Mouse (Mus musculus): Measurements from ENCODE around the gene Rab26. TPM values are rescaled to one million over a fixed set of nuclear protein-coding genes. Genes with fewer than 3 reads are reported as not detected.

Rab26 gene
- polyA plus RNA-seq, 1 experiment from 2014 or later: 1.2 TPM

- Histone ChIP-seq H3K4me2 (replicated peaks; ENCODE audit: low read depth, low read length) (no peak overlapping the region), H3K27me3 (replicated peaks; ENCODE audit: insufficient read depth, low read length) (peaks cover 7% of the 10 kb centered on the region; the same call in 1 of the 2 replicates), H3K27ac (ENCODE audit: low read length) (no peak overlapping the region), H3K9ac (replicated peaks; ENCODE audit: low read depth) (no peak overlapping the region), H3K36me3 (ENCODE audit: insufficient read depth, low read length) (no peaks in the 10 kb centered on the region), H3K9me3 (ENCODE audit: low read length) (no peaks in the 10 kb centered on the region), H3K4me3 (ENCODE audit: low read depth, low read length) (no peak overlapping the region), H3K4me1 (ENCODE audit: insufficient read depth, low read depth, low read length) (peaks cover 5% of the 10 kb centered on the region; the same call in 1 of the 2 replicates)
- ATAC-seq (no peak), DNase-seq (ENCODE audit: low spot score) (no peak)
- WGBS: 51% methylated on average over 11 of the region's 11 CpGs
- TF ChIP-seq EP300 (IDR thresholded peaks at IDR 0.05) (no peak), CTCF (IDR thresholded peaks at IDR 0.05) (no peak)
Measured at GRCm38 (mm10) chr17:24485090-24485860, 48.7 kb downstream of the Rab26 start.

DNA sequence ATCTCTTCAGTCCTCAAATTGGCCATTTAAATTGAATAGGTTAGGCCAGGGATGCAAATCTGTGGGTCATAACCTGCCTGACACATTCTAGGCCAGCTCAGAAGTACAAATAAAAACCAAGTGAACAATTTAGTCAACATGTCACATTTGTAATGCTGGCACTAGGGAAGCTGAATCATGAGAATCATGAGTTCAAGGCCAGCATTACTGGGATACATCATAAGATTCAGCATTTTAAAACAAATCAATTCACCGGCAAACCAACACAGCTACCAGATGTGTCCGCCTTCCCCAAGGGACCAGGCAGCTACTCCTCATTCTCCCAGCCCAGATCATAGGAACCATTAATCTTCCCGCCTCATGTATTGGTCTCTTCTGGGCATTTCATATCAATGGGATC, 50.5 kb downstream of the Rab26 start:
- WGBS: 95% methylated on average over 3 of the region's 3 CpGs
- Histone ChIP-seq H3K9me3 (ENCODE audit: low read length) (no peaks in the 10 kb centered on the region), H3K4me2 (replicated peaks; ENCODE audit: low read depth, low read length) (no peak overlapping the region), H3K27me3 (replicated peaks; ENCODE audit: insufficient read depth, low read length) (no peaks in the 10 kb centered on the region), H3K4me1 (ENCODE audit: insufficient read depth, low read depth, low read length) (no peaks in the 10 kb centered on the region), H3K27ac (ENCODE audit: low read length) (no peak overlapping the region), H3K36me3 (ENCODE audit: insufficient read depth, low read length) (no peaks in the 10 kb centered on the region), H3K4me3 (ENCODE audit: low read depth, low read length) (no peak overlapping the region), H3K9ac (replicated peaks; ENCODE audit: low read depth) (no peak overlapping the region)
- DNase-seq (ENCODE audit: low spot score): no peak
- TF ChIP-seq EP300 (IDR thresholded peaks at IDR 0.05) (no peak), CTCF (IDR thresholded peaks at IDR 0.05) (no peak)
- no peak for ATAC-seq

DNA sequence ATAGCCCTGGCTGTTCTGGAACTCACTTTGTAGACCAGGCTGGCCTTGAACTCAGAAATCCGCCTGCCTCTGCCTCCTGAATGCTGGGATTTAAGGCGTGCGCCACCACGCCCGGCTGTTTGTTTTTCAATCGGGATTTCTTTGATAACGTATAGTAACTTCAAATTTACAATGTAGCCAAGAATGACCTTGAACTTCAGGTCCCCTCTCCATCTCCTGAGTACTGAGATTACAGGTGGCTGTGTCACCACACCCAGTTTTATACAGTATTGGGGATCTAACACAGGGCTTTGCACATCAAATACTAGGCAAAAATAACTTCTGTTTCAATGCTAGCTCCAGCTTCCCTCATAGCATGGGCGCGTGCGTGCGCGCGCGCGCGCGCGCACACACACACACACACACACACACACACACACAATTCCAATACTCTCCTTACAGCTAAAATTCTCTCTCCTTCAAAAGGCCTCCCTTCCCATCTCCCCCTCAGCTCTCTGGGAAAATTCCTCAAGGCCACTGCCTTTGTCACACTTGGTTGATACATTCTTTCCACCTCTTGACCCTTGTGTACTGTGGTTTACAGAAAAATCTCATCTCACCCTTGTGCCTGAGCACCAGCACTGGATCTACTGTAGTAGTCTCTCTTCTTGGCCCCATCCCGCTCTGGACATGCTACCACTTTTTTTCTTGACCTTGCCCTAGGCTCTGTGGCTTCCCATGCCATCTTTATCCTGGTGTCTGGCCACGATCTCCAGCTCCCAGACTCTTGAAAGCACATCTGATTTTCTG, 52.8 kb downstream of the Rab26 start:
- Histone ChIP-seq H3K36me3 (ENCODE audit: insufficient read depth, low read length) (peaks cover 2% of the 10 kb centered on the region; the same call in 1 of the 2 replicates), H3K4me3 (ENCODE audit: low read depth, low read length) (no peak overlapping the region), H3K4me1 (ENCODE audit: insufficient read depth, low read depth, low read length) (peaks cover 8% of the 10 kb centered on the region; the same call in 1 of the 2 replicates), H3K9ac (replicated peaks; ENCODE audit: low read depth) (no peak overlapping the region), H3K27ac (ENCODE audit: low read length) (no peak overlapping the region), H3K27me3 (replicated peaks; ENCODE audit: insufficient read depth, low read length) (no peaks in the 10 kb centered on the region), H3K9me3 (ENCODE audit: low read length) (no peaks in the 10 kb centered on the region), H3K4me2 (replicated peaks; ENCODE audit: low read depth, low read length) (no peak overlapping the region)
- 86% methylated on average over 20 of the region's 20 CpGs for WGBS
- ATAC-seq: no peak
- DNase-seq (ENCODE audit: low spot score): no peak
- no peak for TF ChIP-seq EP300 (IDR thresholded peaks at IDR 0.05)
- no peak for TF ChIP-seq CTCF (IDR thresholded peaks at IDR 0.05)

GRCm38 (mm10) chr17:24480201-24480826, 53.7 kb downstream of the Rab26 start:
- peak; percentile 51 for TF ChIP-seq CTCF (IDR thresholded peaks at IDR 0.05)
- TF ChIP-seq EP300 (IDR thresholded peaks at IDR 0.05): no peak
- Histone ChIP-seq H3K36me3 (ENCODE audit: insufficient read depth, low read length) (peaks cover 11% of the 10 kb centered on the region; the same call in 1 of the 2 replicates), H3K4me2 (replicated peaks; ENCODE audit: low read depth, low read length) (no peak overlapping the region), H3K9me3 (ENCODE audit: low read length) (no peaks in the 10 kb centered on the region), H3K27me3 (replicated peaks; ENCODE audit: insufficient read depth, low read length) (no peaks in the 10 kb centered on the region), H3K27ac (ENCODE audit: low read length) (no peak overlapping the region), H3K9ac (replicated peaks; ENCODE audit: low read depth) (no peak overlapping the region), H3K4me1 (ENCODE audit: insufficient read depth, low read depth, low read length) (peaks cover 8% of the 10 kb centered on the region; the same call in 1 of the 2 replicates), H3K4me3 (ENCODE audit: low read depth, low read length) (no peak overlapping the region)
- WGBS: 41% methylated on average over 3 of the region's 3 CpGs
- DNase-seq (ENCODE audit: low spot score): peak; percentile 16
- ATAC-seq: no peak

GRCm38 (mm10) chr17:24479431-24479830, 54.6 kb downstream of the Rab26 start:
- no peak for ATAC-seq
- H3K9ac ChIP-seq (replicated peaks; ENCODE audit: low read depth): no peak overlapping the region
- H3K4me2 ChIP-seq (replicated peaks; ENCODE audit: low read depth, low read length): no peak overlapping the region; the same call in 1 of the 2 replicates
- H3K9me3 ChIP-seq (ENCODE audit: low read length): no peaks in the 10 kb centered on the region
- no peak for DNase-seq (ENCODE audit: low spot score)
- H3K36me3 ChIP-seq (ENCODE audit: insufficient read depth, low read length): peaks cover 17% of the 10 kb centered on the region; the same call in 1 of the 2 replicates
- WGBS: 13% methylated on average over 1 of the region's 1 CpGs
- H3K4me1 ChIP-seq (ENCODE audit: insufficient read depth, low read depth, low read length): peaks cover 8% of the 10 kb centered on the region; the same call in 1 of the 2 replicates
- H3K4me3 ChIP-seq (ENCODE audit: low read depth, low read length): peak overlapping the region; percentile 91; the same call in 1 of the 2 replicates
- TF ChIP-seq CTCF (IDR thresholded peaks at IDR 0.05) (no peak), EP300 (IDR thresholded peaks at IDR 0.05) (no peak)
- H3K27ac ChIP-seq (ENCODE audit: low read length): no peak overlapping the region
- H3K27me3 ChIP-seq (replicated peaks; ENCODE audit: insufficient read depth, low read length): no peaks in the 10 kb centered on the region
